Comparison of ENCODE assay signal across 8 mouse cellular contexts in the genomic region with DNA sequence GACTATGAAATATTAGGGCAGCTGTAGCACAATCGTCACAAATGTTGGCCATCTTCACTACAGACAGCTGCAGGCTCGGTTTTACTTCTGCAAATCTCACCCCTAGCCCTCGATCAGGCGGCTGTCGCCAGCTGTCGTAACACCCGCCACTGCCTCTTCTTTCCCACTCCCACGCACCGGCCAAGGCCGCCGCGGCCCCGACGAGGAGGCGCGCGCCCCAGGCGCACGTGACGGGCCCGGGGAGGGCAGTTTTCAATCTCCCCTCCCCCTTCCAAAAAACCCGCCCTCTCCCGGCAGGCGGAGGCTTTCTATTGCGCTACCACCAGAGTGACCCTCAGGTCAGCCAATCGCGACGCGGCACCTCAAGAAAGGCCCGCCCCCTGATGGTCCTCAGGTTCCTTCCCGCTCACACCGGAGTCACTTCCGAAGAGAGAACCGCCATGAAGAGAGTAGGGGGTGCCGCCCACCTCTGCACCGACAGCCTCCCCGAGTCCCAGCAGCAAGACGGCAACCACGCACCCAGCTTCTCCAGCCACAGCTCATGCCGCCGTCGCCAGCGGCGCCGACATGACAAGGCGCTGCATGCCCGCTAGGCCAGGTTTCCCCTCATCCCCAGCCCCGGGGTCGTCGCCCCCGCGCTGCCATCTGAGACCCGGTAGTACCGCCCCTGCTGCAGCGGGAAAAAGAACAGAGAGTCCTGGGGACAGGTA. TPM values are rescaled to one million over a fixed set of nuclear protein-coding genes. Genes with fewer than 3 reads are reported as not detected.
A peak's percentile ranks its signal among the peaks of the same experiment; 100 is the strongest.
DNase-seq lines count a peak whose midpoint lies in the region; ATAC-seq and TF ChIP-seq lines count a peak whose summit lies in the region.

A gene (plus strand): TSS at position 408 of the 710 bp plus-strand sequence.

- ATAC-seq in activated CD4-positive, CD25-positive, alpha-beta regulatory T cell, adult 4 months: peak; percentile 99

- no peaks in the 10 kb centered on the region for H3K9me3 ChIP-seq in megakaryocyte, embryonic 14.5 days

- peak; percentile 84 for TF ChIP-seq POLR2A in cortical plate, adult 2 months (IDR thresholded peaks at IDR 0.05; ENCODE audit: extremely low read depth, insufficient read depth, low read length)

- H3K27me3 ChIP-seq in megakaryocyte, embryonic 14.5 days (replicated peaks): peaks cover 3% of the 10 kb centered on the region

- H3K4me1 ChIP-seq in cortical plate, adult 2 months (ENCODE audit: control insufficient read depth, insufficient read depth, low read length): peaks cover 2% of the 10 kb centered on the region
- peaks cover 45% of the 10 kb centered on the region for H3K4me1 ChIP-seq in megakaryocyte, embryonic 14.5 days

- H3K27ac ChIP-seq in cortical plate, adult 2 months (ENCODE audit: insufficient read depth, low read length): peak within 1 kb of the TSS; percentile 80

- peak within 1 kb of the TSS; percentile 85 for H3K4me3 ChIP-seq in cortical plate, adult 2 months (ENCODE audit: insufficient read depth, low read length)
- H3K4me3 ChIP-seq in megakaryocyte, embryonic 14.5 days (replicated peaks): peak within 1 kb of the TSS; percentile 100

- DNase-seq in gastrocnemius, adult 8-10 months (ENCODE audit: low spot score in 2 of 2): peak; percentile 98 to 99
- DNase-seq in hindlimb bud, embryonic 11.5 days (ENCODE audit: extremely low spot score, low read depth, low spot score): peak; percentile 83
- DNase-seq in left cerebral cortex, adult 8-10 months (ENCODE audit: low spot score in 2 of 2): peak; percentile 98 to 99
- peak; percentile 99 to 100 for DNase-seq in right cerebral cortex, postnatal 10 days (ENCODE audit: low spot score in 2 of 2)
- DNase-seq in urinary bladder, postnatal 25 days (ENCODE audit: low spot score): peak; percentile 96

- H3K36me3 ChIP-seq in megakaryocyte, embryonic 14.5 days (replicated peaks; ENCODE audit: low read length): peaks cover 27% of the 10 kb centered on the region

- TF ChIP-seq CTCF in cortical plate, adult 2 months (IDR thresholded peaks at IDR 0.05; ENCODE audit: extremely low read depth, insufficient read depth, low read length): no peak

RNA-seq across cellular contexts. Expression of the gene that starts here (rescaled TPM):
- polyA plus RNA-seq in activated CD4-positive, CD25-positive, alpha-beta regulatory T cell, adult 4 months (2017; shearing (Covaris generic)): 10 to 100 TPM; 19.6 to 23.0 TPM
- 40.8 and 44.3 TPM in 2 replicates for polyA plus RNA-seq in cortical plate, adult 2 months (2012; rRNA removed)
- 10 to 100 TPM; 10.9 to 13.7 (median 11.0) TPM for total RNA-seq in gastrocnemius, adult 8-10 months (2022)
- total RNA-seq in left cerebral cortex, adult 8-10 months (2022): 10 to 100 TPM; 35.1 to 40.0 (median 37.9) TPM
- polyA plus RNA-seq in megakaryocyte, embryonic 14.5 days (2012; ENCODE audit: insufficient read depth, low replicate concordance): 5.7 and 9.2 TPM in 2 replicates

Comparison
In these comparisons a context has a peak if more than half of its experiments do, and no peak if none do; other contexts are left out.
1. Peak in every context shown above with its lines: DNase-seq, ATAC-seq, H3K4me3 ChIP-seq and H3K27ac ChIP-seq.